Mouse (Mus musculus): Measurements from ENCODE around the gene Mok. TPM values are rescaled to one million over a fixed set of nuclear protein-coding genes. Genes with fewer than 3 reads are reported as not detected.
A peak's percentile ranks its signal among the peaks of the same experiment; 100 is the strongest.

Gene Mok
- polyA plus RNA-seq, 1 experiment from 2014 or later: 11.4 TPM

- no peaks in the 10 kb centered on the region for H3K4me1 ChIP-seq
- H3K4me3 ChIP-seq (replicated peaks): no peak overlapping the region
- no peak for ATAC-seq (ENCODE audit: low FRiP score)
- no peak overlapping the region for H3K9ac ChIP-seq
- no peaks in the 10 kb centered on the region for H3K9me3 ChIP-seq
- H3K36me3 ChIP-seq (replicated peaks): no peaks in the 10 kb centered on the region
- no peak overlapping the region for H3K4me2 ChIP-seq
- WGBS: 80% methylated on average over 8 of the region's 8 CpGs
- no peak overlapping the region for H3K27ac ChIP-seq
- H3K27me3 ChIP-seq: no peaks in the 10 kb centered on the region
Measured at GRCm38 (mm10) chr12:110819367-110819766, 21.4 kb downstream of the Mok start.

- Histone ChIP-seq H3K36me3 (replicated peaks) (peaks cover 13% of the 10 kb centered on the region), H3K27me3 (no peaks in the 10 kb centered on the region), H3K9ac (no peak overlapping the region), H3K4me1 (no peaks in the 10 kb centered on the region), H3K27ac (no peak overlapping the region), H3K9me3 (no peaks in the 10 kb centered on the region), H3K4me3 (replicated peaks) (no peak overlapping the region), H3K4me2 (no peak overlapping the region)
- no peak for ATAC-seq (ENCODE audit: low FRiP score)
- 92% methylated on average over 2 of the region's 2 CpGs for WGBS
Measured at GRCm38 (mm10) chr12:110816833-110817232, 23.9 kb downstream of the Mok start.

- no peak overlapping the region for H3K4me2 ChIP-seq
- H3K36me3 ChIP-seq (replicated peaks): peaks cover 26% of the 10 kb centered on the region
- WGBS: 82% methylated on average over 17 of the region's 17 CpGs
- H3K27me3 ChIP-seq: no peaks in the 10 kb centered on the region
- ATAC-seq (ENCODE audit: low FRiP score): no peak
- H3K27ac ChIP-seq: no peak overlapping the region
- no peaks in the 10 kb centered on the region for H3K4me1 ChIP-seq
- H3K4me3 ChIP-seq (replicated peaks): no peak overlapping the region
- no peak overlapping the region for H3K9ac ChIP-seq
- H3K9me3 ChIP-seq: no peaks in the 10 kb centered on the region
Measured at GRCm38 (mm10) chr12:110814924-110815323, 25.8 kb downstream of the Mok start.

- no peak overlapping the region for H3K27ac ChIP-seq
- WGBS: 95% methylated on average over 6 of the region's 6 CpGs
- peaks cover 33% of the 10 kb centered on the region for H3K36me3 ChIP-seq (replicated peaks)
- H3K27me3 ChIP-seq: no peaks in the 10 kb centered on the region
- H3K4me1 ChIP-seq: peaks cover 4% of the 10 kb centered on the region
- no peaks in the 10 kb centered on the region for H3K9me3 ChIP-seq
- no peak for ATAC-seq (ENCODE audit: low FRiP score)
- H3K4me3 ChIP-seq (replicated peaks): no peak overlapping the region
- H3K4me2 ChIP-seq: no peak overlapping the region
- no peak overlapping the region for H3K9ac ChIP-seq
Measured at GRCm38 (mm10) chr12:110813624-110814023, 27.1 kb downstream of the Mok start.

- Histone ChIP-seq H3K4me2 (no peak overlapping the region), H3K9me3 (no peaks in the 10 kb centered on the region), H3K36me3 (replicated peaks) (peaks cover 33% of the 10 kb centered on the region), H3K9ac (no peak overlapping the region), H3K4me3 (replicated peaks) (no peak overlapping the region), H3K27ac (no peak overlapping the region), H3K4me1 (peaks cover 9% of the 10 kb centered on the region), H3K27me3 (no peaks in the 10 kb centered on the region)
- 91% methylated on average over 9 of the region's 9 CpGs for WGBS
- ATAC-seq (ENCODE audit: low FRiP score): no peak
Measured at GRCm38 (mm10) chr12:110813132-110813531, 27.6 kb downstream of the Mok start.

- Histone ChIP-seq H3K4me3 (replicated peaks) (no peak overlapping the region), H3K4me1 (peaks cover 21% of the 10 kb centered on the region), H3K9me3 (no peaks in the 10 kb centered on the region), H3K9ac (no peak overlapping the region), H3K27me3 (no peaks in the 10 kb centered on the region), H3K36me3 (replicated peaks) (peaks cover 52% of the 10 kb centered on the region), H3K27ac (no peak overlapping the region), H3K4me2 (no peak overlapping the region)
- WGBS: 81% methylated on average over 5 of the region's 5 CpGs
- no peak for ATAC-seq (ENCODE audit: low FRiP score)
Measured at GRCm38 (mm10) chr12:110808848-110809247, 31.9 kb downstream of the Mok start.

- Histone ChIP-seq H3K4me1 (peaks cover 21% of the 10 kb centered on the region), H3K4me3 (replicated peaks) (no peak overlapping the region), H3K27ac (0 out of 2 replicates have a peak overlapping the region, but pooled peaks have one; percentile 36), H3K36me3 (replicated peaks) (peaks cover 51% of the 10 kb centered on the region), H3K27me3 (no peaks in the 10 kb centered on the region), H3K4me2 (no peak overlapping the region), H3K9me3 (no peaks in the 10 kb centered on the region), H3K9ac (no peak overlapping the region)
- WGBS: 15% methylated on average over 10 of the region's 10 CpGs
- 0 out of 2 replicates have a peak, but pooled peaks have one; percentile 39 for ATAC-seq (ENCODE audit: low FRiP score)
Measured at GRCm38 (mm10) chr12:110808430-110808829, 32.3 kb downstream of the Mok start.

- ATAC-seq (ENCODE audit: low FRiP score): no peak
- H3K27ac ChIP-seq: no peak overlapping the region
Measured at GRCm38 (mm10) chr12:110806301-110806970, 34.3 kb downstream of the Mok start.

GRCm38 (mm10) chr12:110804261-110804660, 36.5 kb downstream of the Mok start:
- Histone ChIP-seq H3K9me3 (no peaks in the 10 kb centered on the region), H3K4me2 (no peak overlapping the region), H3K36me3 (replicated peaks) (peaks cover 23% of the 10 kb centered on the region), H3K27ac (peak overlapping the region; percentile 33; the same call in 1 of the 2 replicates), H3K4me3 (replicated peaks) (no peak overlapping the region), H3K4me1 (peaks cover 26% of the 10 kb centered on the region), H3K9ac (no peak overlapping the region), H3K27me3 (no peaks in the 10 kb centered on the region)
- 26% methylated on average over 10 of the region's 10 CpGs for WGBS
- peak; percentile 74; the same call in 1 of the 2 replicates for ATAC-seq (ENCODE audit: low FRiP score)

More at GRCm38 (mm10) chr12:110806301-110806970, 34.3 kb downstream of the Mok start:
- Histone ChIP-seq H3K4me3 (replicated peaks) (no peak overlapping the region), H3K9me3 (no peaks in the 10 kb centered on the region), H3K4me1 (peaks cover 26% of the 10 kb centered on the region), H3K27me3 (no peaks in the 10 kb centered on the region), H3K4me2 (no peak overlapping the region), H3K9ac (no peak overlapping the region), H3K36me3 (replicated peaks) (peaks cover 42% of the 10 kb centered on the region)
- 68% methylated on average over 3 of the region's 3 CpGs for WGBS

- no peak for ATAC-seq (ENCODE audit: low FRiP score)
- Histone ChIP-seq H3K27me3 (no peaks in the 10 kb centered on the region), H3K4me2 (no peak overlapping the region), H3K4me1 (peaks cover 13% of the 10 kb centered on the region), H3K9me3 (no peaks in the 10 kb centered on the region), H3K4me3 (replicated peaks) (no peak overlapping the region), H3K36me3 (replicated peaks) (peaks cover 19% of the 10 kb centered on the region), H3K27ac (no peak overlapping the region), H3K9ac (no peak overlapping the region)
- WGBS: 90% methylated on average over 5 of the region's 5 CpGs
Measured at GRCm38 (mm10) chr12:110802674-110803297, 38.0 kb downstream of the Mok start.

- peaks cover 13% of the 10 kb centered on the region for H3K36me3 ChIP-seq (replicated peaks)
Measured at GRCm38 (mm10) chr12:110801876-110802464, 38.8 kb downstream of the Mok start.

GRCm38 (mm10) chr12:110799226-110799625, 41.5 kb downstream of the Mok start:
- Histone ChIP-seq H3K9ac (no peak overlapping the region), H3K4me3 (replicated peaks) (no peak overlapping the region), H3K27me3 (no peaks in the 10 kb centered on the region), H3K36me3 (replicated peaks) (peaks cover 7% of the 10 kb centered on the region; the same call in 1 of the 2 replicates), H3K27ac (no peak overlapping the region), H3K4me1 (peaks cover 10% of the 10 kb centered on the region), H3K9me3 (no peaks in the 10 kb centered on the region), H3K4me2 (no peak overlapping the region)
- no peak for ATAC-seq (ENCODE audit: low FRiP score)
- WGBS: 89% methylated on average over 4 of the region's 4 CpGs

More at GRCm38 (mm10) chr12:110801876-110802464, 38.8 kb downstream of the Mok start:
- ATAC-seq (ENCODE audit: low FRiP score): no peak
- peaks cover 13% of the 10 kb centered on the region for H3K4me1 ChIP-seq
- H3K9ac ChIP-seq: no peak overlapping the region
- no peaks in the 10 kb centered on the region for H3K27me3 ChIP-seq
- H3K4me2 ChIP-seq: no peak overlapping the region
- H3K27ac ChIP-seq: no peak overlapping the region
- no peak overlapping the region for H3K4me3 ChIP-seq (replicated peaks)
- no peaks in the 10 kb centered on the region for H3K9me3 ChIP-seq
- 89% methylated on average over 10 of the region's 10 CpGs for WGBS
